Comparison of ENCODE assay signal across 22 mouse cellular contexts in genomic region chr8:116043381-116043780, GRCm38 (mm10).
DNase-seq lines count a peak whose midpoint lies in the region; ATAC-seq and TF ChIP-seq lines count a peak whose summit lies in the region.
"Had no signal": no experiment of that assay in that cellular context is flagged by ENCODE, and none has a peak within 500 bp of the region (broad histone marks: within the 10 kb centered on the region; RNA-seq: fewer than 3 reads in every experiment).

No protein-coding gene starts in this region.

- no peaks in the 10 kb centered on the region for H3K9me3 ChIP-seq in hindbrain, postnatal 0 days (ENCODE audit: low read length)
- H3K9me3 ChIP-seq: embryonic facial prominence, embryonic 10.5 days; embryonic facial prominence, embryonic 13.5 days; forebrain, embryonic 12.5 days; forebrain, embryonic 15.5 days; hindbrain, embryonic 12.5 days; hindbrain, embryonic 15.5 days; intestine, embryonic 15.5 days had no signal

- no peak for ATAC-seq in hindbrain, postnatal 0 days
- ATAC-seq: forebrain, embryonic 15.5 days; intestine, embryonic 15.5 days had no signal

- H3K4me1 ChIP-seq in hindbrain, postnatal 0 days (ENCODE audit: insufficient read depth, low read length): no peaks in the 10 kb centered on the region
- H3K4me1 ChIP-seq: embryonic facial prominence, embryonic 10.5 days; forebrain, embryonic 12.5 days; forebrain, embryonic 15.5 days; hindbrain, embryonic 12.5 days; hindbrain, embryonic 15.5 days; intestine, embryonic 15.5 days had no signal

- no peaks in the 10 kb centered on the region for H3K27me3 ChIP-seq in hindbrain, postnatal 0 days (ENCODE audit: insufficient read depth, low read length)
- H3K27me3 ChIP-seq: embryonic facial prominence, embryonic 13.5 days; forebrain, embryonic 12.5 days; forebrain, embryonic 15.5 days; hindbrain, embryonic 15.5 days; intestine, embryonic 15.5 days had no signal

- peak; percentile 26 to 30 for DNase-seq in cerebellum, postnatal 25 days
- no peak for DNase-seq in cerebellum, adult 11-12 months
- DNase-seq in 3T3-L1 (ENCODE audit: low read depth, low spot score): peak; percentile 69
- peak; percentile 81 for DNase-seq in Muller cell, postnatal 12 days (ENCODE audit: inconsistent ontology term)
- no peak for DNase-seq in hindbrain, postnatal 0 days (ENCODE audit: low spot score)
- no peak for DNase-seq in left cerebral cortex, adult 9 months (ENCODE audit: low spot score in 2 of 2)
- DNase-seq: adrenal gland, postnatal 10 days; cerebellum, adult 9-11 months; cerebellum, postnatal 36 days; embryo, embryonic 11 days; gastrocnemius, postnatal 25 days; heart, adult 2 months; kidney, adult 11 months had no signal

- H3K36me3 ChIP-seq in hindbrain, postnatal 0 days (ENCODE audit: insufficient read depth, low read length): no peaks in the 10 kb centered on the region
- H3K36me3 ChIP-seq: embryonic facial prominence, embryonic 10.5 days; embryonic facial prominence, embryonic 13.5 days; forebrain, embryonic 12.5 days; forebrain, embryonic 15.5 days; hindbrain, embryonic 12.5 days; hindbrain, embryonic 15.5 days; intestine, embryonic 15.5 days had no signal

- 74% methylated on average over 4 of the region's 4 CpGs for whole genome bisulfite sequencing in hindbrain, postnatal 0 days

- no peak overlapping the region for H3K9ac ChIP-seq in hindbrain, postnatal 0 days (replicated peaks; ENCODE audit: low read length)
- H3K9ac ChIP-seq: embryonic facial prominence, embryonic 13.5 days; forebrain, embryonic 12.5 days; forebrain, embryonic 15.5 days; hindbrain, embryonic 12.5 days; hindbrain, embryonic 15.5 days; intestine, embryonic 15.5 days had no signal

- no peak for TF ChIP-seq CTCF in hindbrain, postnatal 0 days (IDR thresholded peaks at IDR 0.05; ENCODE audit: low read depth)

- no peak overlapping the region for H3K27ac ChIP-seq in hindbrain, postnatal 0 days
- H3K27ac ChIP-seq: embryonic facial prominence, embryonic 10.5 days; embryonic facial prominence, embryonic 13.5 days; forebrain, embryonic 12.5 days; forebrain, embryonic 15.5 days; heart, adult 2 months; hindbrain, embryonic 12.5 days; hindbrain, embryonic 15.5 days; intestine, embryonic 15.5 days had no signal

- H3K4me2 ChIP-seq in hindbrain, postnatal 0 days (ENCODE audit: low read depth, low read length): no peak overlapping the region
- H3K4me2 ChIP-seq: embryonic facial prominence, embryonic 13.5 days; forebrain, embryonic 12.5 days; forebrain, embryonic 15.5 days; heart, embryonic 11.5 days; hindbrain, embryonic 12.5 days; hindbrain, embryonic 15.5 days; intestine, embryonic 15.5 days had no signal

- H3K4me3 ChIP-seq in hindbrain, postnatal 0 days (ENCODE audit: low read length): no peak overlapping the region
- H3K4me3 ChIP-seq: embryonic facial prominence, embryonic 10.5 days; embryonic facial prominence, embryonic 13.5 days; erythroblast, embryonic 14.5 days; forebrain, embryonic 12.5 days; forebrain, embryonic 15.5 days; heart, adult 2 months; hindbrain, embryonic 12.5 days; hindbrain, embryonic 15.5 days; intestine, embryonic 15.5 days had no signal

Comparison
In these comparisons a context has a peak if more than half of its experiments do, and no peak if none do; other contexts are left out.
1. DNase-seq: peak in cerebellum, postnatal 25 days (2 of 2), 3T3-L1 (single experiment) and Muller cell, postnatal 12 days (single experiment); none in cerebellum, adult 11-12 months (single experiment), hindbrain, postnatal 0 days (single experiment) and left cerebral cortex, adult 9 months (0 of 2).